Mouse (Mus musculus): ENCODE data around the gene Otulinl. TPM values are rescaled to one million over a fixed set of nuclear protein-coding genes. Genes with fewer than 3 reads are reported as not detected.

Otulinl gene
- polyA plus RNA-seq, 1 experiment from 2014 or later = 10.0 TPM

DNA sequence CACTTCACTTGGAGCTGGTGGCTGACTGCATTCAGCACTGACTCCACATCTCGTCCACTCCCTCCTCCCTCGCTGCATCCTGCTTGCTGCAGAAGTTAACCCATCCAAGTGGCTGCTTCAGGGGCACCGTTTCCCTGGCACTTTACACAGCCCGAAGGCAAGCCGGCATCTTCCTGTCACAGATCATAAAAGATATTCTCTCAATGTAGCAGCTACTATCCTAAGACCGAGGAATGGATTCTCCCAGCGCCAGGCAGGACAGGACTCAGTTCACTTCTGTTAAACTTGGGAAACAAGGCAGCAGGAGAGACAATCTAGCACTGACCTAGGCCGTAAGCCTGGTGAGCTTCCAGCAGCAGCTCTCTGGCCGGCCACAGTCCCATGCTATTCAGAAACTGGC lies 5.2 kb downstream of the Otulinl start:
- whole genome bisulfite sequencing = 63% methylated on average over 9 of the region's 9 CpGs

GRCm38 (mm10) chr15:27675122-27675521 lies 6.3 kb downstream of the Otulinl start:
- no peak for ATAC-seq (ENCODE audit: low FRiP score)
- H3K27me3 ChIP-seq = peaks cover 3% of the 10 kb centered on the region; the same call in 1 of the 2 replicates
- WGBS = 95% methylated on average over 7 of the region's 7 CpGs

More for the DNA sequence above, 5.2 kb downstream of the Otulinl start:
- H3K36me3 ChIP-seq = no peaks in the 10 kb centered on the region
- no peak overlapping the region for H3K4me2 ChIP-seq (replicated peaks)
- H3K27me3 ChIP-seq = peaks cover 3% of the 10 kb centered on the region; the same call in 1 of the 2 replicates
- H3K4me3 ChIP-seq = no peak overlapping the region
- no peak overlapping the region for H3K27ac ChIP-seq
- no peak overlapping the region for H3K9ac ChIP-seq
- H3K9me3 ChIP-seq (replicated peaks) = no peaks in the 10 kb centered on the region
- peaks cover 11% of the 10 kb centered on the region; the same call in 1 of the 2 replicates for H3K4me1 ChIP-seq
- no peak for ATAC-seq (ENCODE audit: low FRiP score)

DNA sequence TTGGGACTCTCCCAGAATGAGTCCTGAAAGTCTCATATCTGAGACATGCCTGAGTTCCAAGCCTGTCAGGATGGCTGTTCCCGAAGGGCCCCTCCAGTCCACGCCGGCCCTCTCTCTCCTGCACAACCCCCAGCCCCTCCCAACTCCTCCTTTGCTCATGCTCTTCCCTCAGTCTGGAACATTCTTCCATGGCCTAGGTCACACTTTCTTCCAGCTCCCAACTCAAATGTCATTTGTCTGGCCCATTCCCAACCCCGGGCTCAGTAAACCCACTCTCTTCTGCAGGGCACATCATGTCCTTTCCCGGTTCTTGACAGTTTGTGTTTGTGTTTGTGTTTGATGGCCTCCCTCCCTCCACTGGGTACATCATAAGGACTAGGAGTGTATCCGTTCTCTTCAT lies 7.3 kb downstream of the Otulinl start:
- Histone ChIP-seq H3K27ac (no peak overlapping the region), H3K9me3 (replicated peaks) (no peaks in the 10 kb centered on the region), H3K4me2 (replicated peaks) (no peak overlapping the region), H3K36me3 (no peaks in the 10 kb centered on the region), H3K27me3 (no peaks in the 10 kb centered on the region), H3K4me1 (peaks cover 6% of the 10 kb centered on the region; the same call in 1 of the 2 replicates), H3K9ac (no peak overlapping the region), H3K4me3 (no peak overlapping the region)
- ATAC-seq (ENCODE audit: low FRiP score) = no peak
- WGBS = 84% methylated on average over 6 of the region's 6 CpGs

More at GRCm38 (mm10) chr15:27675122-27675521, 6.3 kb downstream of the Otulinl start:
- Histone ChIP-seq H3K27ac (no peak overlapping the region), H3K4me3 (no peak overlapping the region), H3K9ac (no peak overlapping the region), H3K4me2 (replicated peaks) (no peak overlapping the region), H3K4me1 (peaks cover 6% of the 10 kb centered on the region; the same call in 1 of the 2 replicates), H3K9me3 (replicated peaks) (no peaks in the 10 kb centered on the region), H3K36me3 (no peaks in the 10 kb centered on the region)

DNA sequence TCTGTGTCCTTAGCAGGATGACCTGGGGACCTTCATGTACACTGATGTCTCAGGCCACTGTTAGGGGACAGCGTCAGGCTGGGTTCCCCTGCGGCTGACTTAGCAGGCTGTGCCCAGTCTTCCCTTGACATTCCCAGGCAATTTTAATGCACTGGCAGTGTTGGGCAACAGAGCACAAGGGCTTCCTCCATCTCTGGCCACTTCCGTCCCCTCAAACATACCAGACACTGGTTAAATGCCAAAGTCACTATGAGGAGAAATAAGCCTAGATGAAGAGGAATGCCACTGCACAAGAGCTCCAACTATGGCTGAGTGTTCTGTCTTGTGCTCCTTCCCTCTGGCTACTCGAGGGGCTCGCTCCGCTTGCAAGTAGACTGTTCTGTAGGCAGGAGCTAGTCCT lies 8.2 kb downstream of the Otulinl start:
- Histone ChIP-seq H3K4me2 (replicated peaks) (no peak overlapping the region), H3K27me3 (no peaks in the 10 kb centered on the region), H3K4me3 (no peak overlapping the region), H3K9ac (no peak overlapping the region), H3K9me3 (replicated peaks) (no peaks in the 10 kb centered on the region), H3K27ac (no peak overlapping the region), H3K36me3 (no peaks in the 10 kb centered on the region), H3K4me1 (peaks cover 6% of the 10 kb centered on the region; the same call in 1 of the 2 replicates)
- 92% methylated on average over 6 of the region's 6 CpGs for WGBS
- no peak for ATAC-seq (ENCODE audit: low FRiP score)

DNA sequence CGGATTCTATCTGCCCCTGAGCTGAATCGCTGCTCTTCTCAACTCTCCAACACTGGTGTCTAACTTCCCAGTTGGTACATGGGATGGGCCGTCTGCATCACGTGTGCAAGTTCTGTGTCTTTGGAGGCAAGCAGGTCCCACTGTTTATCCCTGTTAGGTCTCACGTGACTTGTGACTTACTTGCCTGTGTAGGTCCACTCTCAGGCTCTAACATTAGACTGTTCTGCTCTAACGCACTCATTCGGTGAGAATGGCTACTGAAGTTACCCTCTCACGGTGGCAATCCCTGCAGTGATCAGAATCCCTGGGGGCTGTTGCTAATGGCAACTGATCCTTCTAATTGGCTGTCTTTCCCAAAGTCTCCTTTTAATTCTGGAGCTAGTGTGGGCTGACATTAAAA lies 9.1 kb downstream of the Otulinl start:
- H3K4me1 ChIP-seq = peaks cover 6% of the 10 kb centered on the region; the same call in 1 of the 2 replicates
- H3K36me3 ChIP-seq = no peaks in the 10 kb centered on the region
- H3K4me2 ChIP-seq (replicated peaks) = no peak overlapping the region
- no peaks in the 10 kb centered on the region for H3K9me3 ChIP-seq (replicated peaks)
- no peak for ATAC-seq (ENCODE audit: low FRiP score)
- no peak overlapping the region for H3K4me3 ChIP-seq
- no peaks in the 10 kb centered on the region for H3K27me3 ChIP-seq
- 57% methylated on average over 8 of the region's 8 CpGs for WGBS
- no peak overlapping the region for H3K9ac ChIP-seq
- no peak overlapping the region for H3K27ac ChIP-seq

DNA sequence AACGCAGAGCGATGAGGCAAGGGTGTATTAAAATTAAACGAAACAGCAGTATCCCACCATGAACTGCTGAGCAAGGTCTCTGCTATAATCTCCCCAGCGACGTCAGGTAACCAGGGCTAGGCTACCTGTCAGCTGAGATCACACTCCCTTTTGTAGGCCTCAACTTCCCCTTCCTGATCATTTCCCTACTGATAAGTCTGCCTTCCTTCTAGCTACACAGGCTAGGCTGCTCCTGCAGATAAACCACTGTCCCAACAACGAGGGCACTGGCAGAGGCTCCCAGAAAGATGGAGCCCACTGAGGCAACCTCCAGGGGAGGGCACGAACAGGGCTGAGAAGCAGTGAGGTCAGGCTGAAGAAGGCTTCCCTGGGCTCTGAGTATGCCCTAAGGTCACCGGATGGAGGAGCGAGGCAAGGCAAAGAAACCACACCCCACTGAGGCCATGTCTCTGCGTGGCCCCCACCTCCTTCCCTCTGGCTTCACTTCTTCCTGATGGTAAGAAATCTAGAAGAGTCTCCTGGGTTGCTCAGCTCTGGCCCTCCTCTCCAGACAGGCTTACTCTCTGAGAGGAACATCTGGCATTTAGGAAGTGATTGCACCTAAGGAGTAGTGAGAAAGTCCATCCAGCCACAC lies 9.7 kb downstream of the Otulinl start:
- Histone ChIP-seq H3K36me3 (no peaks in the 10 kb centered on the region), H3K9ac (no peak overlapping the region)

GRCm38 (mm10) chr15:27670708-27671107 lies 10.7 kb downstream of the Otulinl start:
- no peaks in the 10 kb centered on the region for H3K27me3 ChIP-seq
- no peak for ATAC-seq (ENCODE audit: low FRiP score)
- H3K4me2 ChIP-seq (replicated peaks) = no peak overlapping the region
- H3K9me3 ChIP-seq (replicated peaks) = no peaks in the 10 kb centered on the region
- 90% methylated on average over 8 of the region's 8 CpGs for WGBS
- no peak overlapping the region for H3K27ac ChIP-seq
- H3K4me1 ChIP-seq = 0 out of 2 replicates have a peak, but pooled peaks cover 3% of the 10 kb centered on the region
- H3K9ac ChIP-seq = no peak overlapping the region
- H3K36me3 ChIP-seq = no peaks in the 10 kb centered on the region
- H3K4me3 ChIP-seq = no peak overlapping the region

More for the DNA sequence above, 9.7 kb downstream of the Otulinl start:
- 93% methylated on average over 10 of the region's 10 CpGs for WGBS
- no peaks in the 10 kb centered on the region for H3K9me3 ChIP-seq (replicated peaks)
- H3K27me3 ChIP-seq = no peaks in the 10 kb centered on the region
- H3K4me3 ChIP-seq = no peak overlapping the region
- peaks cover 5% of the 10 kb centered on the region; the same call in 1 of the 2 replicates for H3K4me1 ChIP-seq
- H3K4me2 ChIP-seq (replicated peaks) = no peak overlapping the region
- H3K27ac ChIP-seq = no peak overlapping the region
- no peak for ATAC-seq (ENCODE audit: low FRiP score)

DNA sequence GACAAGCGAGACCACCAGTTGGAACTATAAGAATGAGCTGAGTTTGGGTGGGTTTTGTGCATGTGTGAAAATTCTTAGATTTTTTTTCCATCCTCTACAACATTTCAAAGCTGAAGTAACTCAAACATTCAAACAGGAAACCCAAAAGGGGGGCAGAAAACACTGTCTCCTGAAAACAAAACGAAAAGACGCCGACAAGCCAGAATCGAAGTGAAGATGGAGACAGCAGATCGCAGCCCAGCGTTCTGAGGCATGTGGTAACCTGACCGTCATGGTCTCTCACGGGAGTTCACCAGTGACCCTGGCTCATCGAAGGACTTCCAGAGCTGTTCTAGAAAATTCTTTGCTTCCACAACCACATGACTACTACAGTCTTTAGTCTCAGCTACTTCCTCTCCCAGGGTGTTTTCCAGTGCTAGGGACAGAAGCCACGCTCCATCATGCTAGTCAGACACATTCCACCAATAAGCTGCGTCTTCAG lies 11.4 kb downstream of the Otulinl start:
- 84% methylated on average over 12 of the region's 12 CpGs for WGBS
- Histone ChIP-seq H3K9me3 (replicated peaks) (no peaks in the 10 kb centered on the region), H3K4me1 (peaks cover 8% of the 10 kb centered on the region; the same call in 1 of the 2 replicates)

DNA sequence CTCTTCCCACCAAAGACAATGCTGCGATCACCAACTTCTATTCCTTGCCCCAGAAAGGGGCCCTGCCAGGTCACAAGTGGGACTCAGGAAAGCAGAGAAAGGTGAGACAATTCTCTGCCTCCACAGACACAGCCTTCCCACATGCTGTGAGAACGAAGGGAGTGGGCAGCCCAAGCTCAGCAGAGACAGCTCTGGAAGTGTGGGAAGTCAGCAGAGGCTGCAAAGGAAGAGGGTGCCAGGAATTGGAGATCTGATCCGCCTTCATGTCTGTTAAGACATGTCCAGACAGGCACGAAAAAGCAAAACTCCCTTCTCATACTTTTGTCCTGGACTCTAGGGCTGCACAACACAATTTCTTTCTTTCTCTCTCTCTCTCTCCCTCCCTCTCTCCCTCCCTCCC lies 12.1 kb downstream of the Otulinl start:
- Histone ChIP-seq H3K9ac (no peak overlapping the region), H3K9me3 (replicated peaks) (no peaks in the 10 kb centered on the region), H3K4me3 (no peak overlapping the region), H3K27me3 (no peaks in the 10 kb centered on the region), H3K36me3 (no peaks in the 10 kb centered on the region), H3K4me1 (peaks cover 8% of the 10 kb centered on the region; the same call in 1 of the 2 replicates), H3K4me2 (replicated peaks) (no peak overlapping the region), H3K27ac (no peak overlapping the region)
- no peak for ATAC-seq (ENCODE audit: low FRiP score)
- 70% methylated on average over 4 of the region's 4 CpGs for WGBS

More for the DNA sequence above, 11.4 kb downstream of the Otulinl start:
- H3K27me3 ChIP-seq = no peaks in the 10 kb centered on the region
- no peaks in the 10 kb centered on the region for H3K36me3 ChIP-seq
- no peak overlapping the region for H3K27ac ChIP-seq
- no peak overlapping the region for H3K4me2 ChIP-seq (replicated peaks)
- no peak overlapping the region for H3K9ac ChIP-seq
- ATAC-seq (ENCODE audit: low FRiP score) = no peak
- no peak overlapping the region for H3K4me3 ChIP-seq

- Histone ChIP-seq H3K4me2 (replicated peaks) (no peak overlapping the region), H3K4me3 (no peak overlapping the region), H3K36me3 (no peaks in the 10 kb centered on the region), H3K27me3 (no peaks in the 10 kb centered on the region), H3K9ac (no peak overlapping the region), H3K9me3 (replicated peaks) (no peaks in the 10 kb centered on the region), H3K27ac (no peak overlapping the region), H3K4me1 (peaks cover 8% of the 10 kb centered on the region; the same call in 1 of the 2 replicates)
- ATAC-seq (ENCODE audit: low FRiP score) = no peak
- 89% methylated on average over 7 of the region's 7 CpGs for WGBS
These were observed 12.8 kb downstream of the Otulinl start for GRCm38 (mm10) chr15:27668557-27668956.

- H3K4me2 ChIP-seq (replicated peaks) = no peak overlapping the region
- H3K9ac ChIP-seq = no peak overlapping the region
- no peak for ATAC-seq (ENCODE audit: low FRiP score)
- WGBS = 86% methylated on average over 9 of the region's 9 CpGs
- H3K4me1 ChIP-seq = peaks cover 8% of the 10 kb centered on the region; the same call in 1 of the 2 replicates
- no peaks in the 10 kb centered on the region for H3K27me3 ChIP-seq
- H3K27ac ChIP-seq = no peak overlapping the region
- no peaks in the 10 kb centered on the region for H3K36me3 ChIP-seq
- no peaks in the 10 kb centered on the region for H3K9me3 ChIP-seq (replicated peaks)
- no peak overlapping the region for H3K4me3 ChIP-seq
These were observed 13.3 kb downstream of the Otulinl start for GRCm38 (mm10) chr15:27668001-27668461.

DNA sequence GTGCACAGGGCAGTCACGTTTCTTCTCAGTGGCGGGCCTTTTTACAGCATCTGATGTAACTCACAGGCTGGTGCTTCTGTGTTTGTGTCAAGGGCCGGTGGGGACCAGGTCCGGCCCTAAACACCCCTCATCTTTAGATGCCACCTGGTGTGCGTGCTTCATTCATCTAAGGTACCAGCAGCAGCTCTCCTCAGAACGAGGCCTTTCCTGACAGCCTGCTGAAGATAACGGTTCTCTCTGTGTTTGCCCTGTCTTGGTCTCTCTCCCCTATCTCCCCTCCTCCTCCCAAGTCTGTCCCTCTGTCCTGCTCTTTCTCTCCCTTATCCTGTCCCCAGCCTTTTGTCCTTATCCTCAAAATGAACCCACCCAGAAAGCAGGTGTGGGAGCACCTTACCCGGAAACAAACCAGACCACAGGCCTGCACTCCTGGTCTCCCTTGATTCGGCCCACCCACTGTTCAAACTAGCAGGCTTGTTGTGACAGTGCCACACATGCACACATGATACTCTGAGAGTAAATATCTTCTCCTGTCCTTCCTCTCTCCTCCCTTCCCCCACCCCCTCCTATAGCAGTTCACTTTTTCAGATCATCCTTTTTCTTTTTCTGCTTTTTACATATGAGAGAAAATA lies 14.4 kb downstream of the Otulinl start:
- Histone ChIP-seq H3K9me3 (replicated peaks) (no peaks in the 10 kb centered on the region), H3K4me3 (no peak overlapping the region), H3K9ac (no peak overlapping the region), H3K27ac (no peak overlapping the region), H3K4me2 (replicated peaks) (no peak overlapping the region), H3K4me1 (peaks cover 5% of the 10 kb centered on the region; the same call in 1 of the 2 replicates), H3K36me3 (no peaks in the 10 kb centered on the region), H3K27me3 (no peaks in the 10 kb centered on the region)
- WGBS = 78% methylated on average over 9 of the region's 9 CpGs
- ATAC-seq (ENCODE audit: low FRiP score) = no peak

Data from hindbrain, embryonic 12.5 days (tissue).